Mouse (Mus musculus) brain, embryonic 14.5 days (tissue): ENCODE measurements around the gene Mark4. TPM values are rescaled to one million over a fixed set of nuclear protein-coding genes. Genes with fewer than 3 reads are reported as not detected.
A peak's percentile ranks its signal among the peaks of the same experiment; 100 is the strongest.

Experiments
- DNase-seq: peaks from one replicate; pipeline ENCODE4 v3.0.0-alpha.2; 2011; ENCODE audit warnings: low read depth
- CTCF ChIP-seq: fragments of 200-500 bp; IDR thresholded peaks from 2 replicates; pipeline ENCODE4 v1.5.1; 2012; ENCODE audit warnings: inconsistent platforms, mild to moderate bottlenecking, moderate library complexity, borderline replicate concordance; ENCODE audit not compliant: insufficient read depth, insufficient read length; ENCODE audit errors: extremely low read depth
- POLR2A ChIP-seq: fragments of 200-500 bp; IDR thresholded peaks from 2 replicates; pipeline ENCODE4 v1.6.1; 2012; ENCODE audit warnings: mild to moderate bottlenecking, inconsistent platforms, borderline replicate concordance; ENCODE audit not compliant: poor library complexity, insufficient read depth, insufficient read length, severe bottlenecking; ENCODE audit errors: extremely low read depth
- polyA plus RNA-seq: library from polyadenylated mRNA; depleted of rRNA; stranded (reverse); fragments of >200 nt; gene quantifications from 2 replicates; pipeline ENCODE4 v1.2.3, GENCODE M21; 2012

Mark4 gene
- polyA plus RNA-seq, 1 experiment: 67.0 TPM

DNA sequence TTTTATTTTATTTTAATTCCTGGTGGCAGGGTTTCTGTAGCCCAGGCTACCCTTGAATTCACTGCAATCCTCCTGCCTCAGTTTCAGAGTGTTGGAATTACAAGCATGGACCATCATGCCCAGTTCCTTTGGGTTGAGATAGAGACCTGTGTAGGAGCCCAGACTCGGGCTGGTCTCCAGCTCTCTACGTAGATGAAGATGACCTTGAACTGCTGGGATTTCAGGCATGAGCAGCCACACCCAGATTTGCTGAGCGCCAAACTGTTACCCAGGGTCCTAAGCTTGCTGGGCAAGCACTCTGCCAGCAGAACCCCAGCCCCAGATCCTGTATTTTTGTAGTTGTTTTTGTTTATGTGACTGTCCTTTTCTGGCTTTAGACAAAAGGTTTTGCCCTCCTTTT, 45.1 kb downstream of the Mark4 start:
- TF ChIP-seq POLR2A (no peak), CTCF (no peak)
- DNase-seq: no peak

DNA sequence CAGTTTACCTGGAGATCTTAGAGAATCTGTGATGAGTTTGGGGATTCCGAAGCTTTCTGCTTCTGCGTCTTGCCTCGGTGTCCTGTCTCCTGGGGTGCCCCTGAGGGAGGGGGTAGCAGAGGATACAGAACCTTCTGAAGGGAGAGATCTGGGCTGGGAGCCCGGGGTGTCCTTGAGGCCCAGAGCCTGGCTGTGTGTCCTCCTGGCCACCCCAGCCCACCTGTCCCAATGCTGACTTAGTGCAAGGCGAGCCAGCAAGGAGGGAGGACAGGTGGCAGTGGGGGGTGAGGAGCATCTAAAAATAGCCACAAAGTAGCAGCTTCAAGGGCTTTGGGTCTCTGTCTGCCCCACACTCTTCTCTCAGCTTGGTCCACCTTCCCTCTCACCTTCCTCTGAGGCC, 46.8 kb downstream of the Mark4 start:
- DNase-seq: no peak
- TF ChIP-seq POLR2A: no peak
- TF ChIP-seq CTCF: no peak

DNA sequence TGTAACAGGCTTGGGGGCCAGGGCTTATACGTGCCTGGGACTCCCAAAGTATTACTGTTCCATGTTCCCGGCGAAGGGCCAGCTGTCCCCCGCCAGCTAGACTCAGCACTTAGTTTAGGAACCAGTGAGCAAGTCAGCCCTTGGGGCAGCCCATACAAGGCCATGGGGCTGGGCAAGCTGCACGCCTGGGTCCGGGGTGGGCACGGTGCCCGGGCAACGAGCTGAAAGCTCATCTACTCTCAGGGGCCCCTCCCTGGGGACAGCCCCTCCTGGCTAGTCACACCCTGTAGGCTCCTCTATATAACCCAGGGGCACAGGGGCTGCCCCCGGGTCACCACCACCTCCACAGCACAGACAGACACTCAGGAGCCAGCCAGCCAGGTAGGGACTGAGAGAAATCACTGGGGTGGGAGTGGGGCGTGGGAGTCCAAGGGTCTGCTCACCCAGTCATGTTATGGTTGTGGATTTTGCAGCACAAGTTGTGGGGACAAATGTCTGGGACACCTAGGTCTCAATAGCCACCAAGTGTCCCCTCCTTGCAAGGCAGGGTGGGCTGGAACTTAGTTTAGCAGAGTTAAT, 47.8 kb downstream of the Mark4 start:
- TF ChIP-seq CTCF (no peak), POLR2A (no peak)
- DNase-seq: no peak

DNA sequence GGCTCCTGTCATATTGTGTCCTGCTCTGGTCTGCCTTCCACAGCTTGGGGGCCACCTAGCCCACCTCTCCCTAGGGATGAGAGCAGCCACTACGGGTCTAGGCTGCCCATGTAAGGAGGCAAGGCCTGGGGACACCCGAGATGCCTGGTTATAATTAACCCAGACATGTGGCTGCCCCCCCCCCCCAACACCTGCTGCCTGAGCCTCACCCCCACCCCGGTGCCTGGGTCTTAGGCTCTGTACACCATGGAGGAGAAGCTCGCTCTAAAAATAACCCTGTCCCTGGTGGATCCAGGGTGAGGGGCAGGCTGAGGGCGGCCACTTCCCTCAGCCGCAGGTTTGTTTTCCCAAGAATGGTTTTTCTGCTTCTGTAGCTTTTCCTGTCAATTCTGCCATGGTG, 48.9 kb downstream of the Mark4 start:
- TF ChIP-seq CTCF (no peak), POLR2A (no peak)
- DNase-seq: no peak

DNA sequence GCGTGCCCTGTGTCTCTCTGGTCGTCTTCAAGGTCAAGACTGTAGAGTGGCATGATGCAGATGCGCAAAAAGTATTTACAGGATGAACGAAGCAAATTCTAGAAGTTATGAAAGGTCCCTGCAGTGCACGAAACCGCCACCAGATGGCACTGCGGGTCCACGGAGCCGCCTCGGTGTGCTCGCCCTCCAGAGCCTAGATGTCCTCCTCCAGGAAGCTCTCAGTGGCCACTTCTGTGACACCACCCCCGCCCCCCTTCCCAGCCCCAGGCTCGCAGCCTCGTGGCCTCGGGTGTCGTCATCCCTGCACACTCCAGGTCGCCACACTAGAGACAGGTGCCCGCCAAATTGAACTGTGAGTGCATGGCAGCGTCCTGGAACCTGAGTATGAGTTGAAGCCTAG, 53.2 kb downstream of the Mark4 start:
- no peak for TF ChIP-seq POLR2A
- peak; percentile 100 for TF ChIP-seq CTCF
- peak; percentile 78 for DNase-seq

DNA sequence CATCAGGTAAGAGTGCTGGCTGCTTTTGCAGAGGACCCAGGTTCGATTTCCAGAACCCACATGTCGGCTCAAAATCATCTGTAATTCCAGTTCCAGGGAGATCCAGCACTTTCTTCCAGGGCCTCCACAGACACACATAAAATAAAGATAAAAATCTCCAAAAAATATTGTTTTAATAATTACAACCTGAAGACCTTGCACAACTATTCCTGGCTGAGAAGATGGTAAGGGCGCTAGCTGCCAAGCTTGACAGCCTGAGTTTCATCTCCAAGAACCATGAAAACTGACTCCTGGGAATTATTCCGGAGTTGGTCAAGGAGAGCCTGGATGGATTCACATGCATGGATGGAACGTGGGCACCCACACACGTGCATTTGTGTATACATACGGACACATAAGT, 54.1 kb downstream of the Mark4 start, which contains the start of gene Ckm:
Gene Ckm, plus strand, starts transcription at position 301 of the 400 bp plus-strand sequence.
- DNase-seq: no peak
- TF ChIP-seq POLR2A: no peak
- no peak for TF ChIP-seq CTCF

DNA sequence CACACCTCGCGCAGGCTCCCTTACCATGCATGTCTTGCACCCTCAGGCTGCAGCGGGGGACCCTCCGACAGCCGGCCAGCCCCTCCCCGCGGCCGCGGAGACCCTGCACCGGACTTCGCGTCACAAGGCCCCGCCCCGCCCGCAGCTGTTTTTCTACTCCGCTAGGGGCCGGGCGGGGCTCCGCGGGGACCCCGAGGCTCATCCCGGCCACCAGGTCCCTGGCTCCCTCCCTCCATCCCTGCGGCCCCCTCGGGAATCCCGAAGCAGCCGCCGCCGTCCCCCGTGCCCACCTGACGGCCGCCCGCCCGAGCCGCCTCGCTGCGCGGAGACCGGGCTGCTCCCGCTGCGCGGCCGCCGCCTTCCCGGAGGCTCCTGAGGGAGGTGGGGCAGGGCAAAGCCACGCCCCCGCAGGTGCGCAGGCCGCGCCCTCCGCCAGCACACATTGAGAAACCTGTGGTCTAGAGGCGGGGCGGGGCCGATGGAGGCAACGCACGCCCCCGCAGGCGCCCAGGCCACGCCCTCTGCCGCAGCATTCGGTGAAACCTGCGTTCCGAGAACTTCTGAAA, 54.8 kb downstream of the Mark4 start, which contains the start of gene Klc3:
Gene Klc3, minus strand, starts transcription at position 374 of the 566 bp plus-strand sequence.
- no peak for TF ChIP-seq CTCF
- TF ChIP-seq POLR2A: no peak
- no peak for DNase-seq

DNA sequence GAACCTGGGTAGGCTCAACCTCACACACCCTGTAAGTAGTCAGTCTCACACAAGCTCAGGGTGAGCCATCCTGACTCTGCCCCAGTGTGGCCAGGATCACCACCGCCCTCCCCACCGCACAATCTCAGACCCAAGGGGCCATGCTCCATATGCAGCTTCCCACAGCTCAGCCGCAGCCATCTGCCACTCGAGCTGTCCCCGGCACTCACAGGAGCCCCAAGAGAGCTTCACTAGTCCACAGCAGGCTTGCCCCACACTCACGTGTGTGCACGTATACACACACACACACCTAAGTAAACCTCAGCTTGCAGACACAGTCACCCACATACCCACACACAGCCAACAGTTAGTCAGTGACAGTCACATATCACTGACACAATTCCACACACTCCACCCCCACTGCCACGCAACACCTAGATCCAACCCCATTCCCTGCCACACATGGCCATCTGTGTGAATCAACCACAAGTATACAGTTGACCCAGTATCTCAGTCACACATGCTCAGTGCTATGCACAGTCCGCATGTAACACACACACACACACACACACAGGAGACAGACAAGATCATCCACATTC, 56.0 kb downstream of the Mark4 start:
- TF ChIP-seq CTCF (no peak), POLR2A (no peak)
- no peak for DNase-seq

DNA sequence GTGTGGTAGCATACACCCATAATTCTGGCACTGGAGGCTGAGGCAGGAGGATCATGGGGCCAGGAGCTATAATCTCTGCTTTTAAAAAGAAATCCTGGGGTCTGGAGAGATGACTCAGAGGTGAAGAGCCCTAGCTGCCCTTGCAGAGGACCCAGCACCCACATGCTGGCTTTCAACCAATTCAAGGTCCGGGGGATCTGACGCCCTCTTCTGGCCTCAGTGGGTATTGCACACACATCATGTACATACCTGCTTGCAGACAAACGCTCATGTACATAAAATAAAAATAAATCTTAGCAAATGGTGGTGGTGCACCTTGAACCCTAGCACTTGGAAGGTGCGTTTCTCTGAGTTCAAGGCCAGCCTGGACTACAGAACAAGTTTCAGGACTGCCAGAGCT, 57.7 kb downstream of the Mark4 start:
- TF ChIP-seq POLR2A (no peak), CTCF (peak; percentile 44)
- no peak for DNase-seq

DNA sequence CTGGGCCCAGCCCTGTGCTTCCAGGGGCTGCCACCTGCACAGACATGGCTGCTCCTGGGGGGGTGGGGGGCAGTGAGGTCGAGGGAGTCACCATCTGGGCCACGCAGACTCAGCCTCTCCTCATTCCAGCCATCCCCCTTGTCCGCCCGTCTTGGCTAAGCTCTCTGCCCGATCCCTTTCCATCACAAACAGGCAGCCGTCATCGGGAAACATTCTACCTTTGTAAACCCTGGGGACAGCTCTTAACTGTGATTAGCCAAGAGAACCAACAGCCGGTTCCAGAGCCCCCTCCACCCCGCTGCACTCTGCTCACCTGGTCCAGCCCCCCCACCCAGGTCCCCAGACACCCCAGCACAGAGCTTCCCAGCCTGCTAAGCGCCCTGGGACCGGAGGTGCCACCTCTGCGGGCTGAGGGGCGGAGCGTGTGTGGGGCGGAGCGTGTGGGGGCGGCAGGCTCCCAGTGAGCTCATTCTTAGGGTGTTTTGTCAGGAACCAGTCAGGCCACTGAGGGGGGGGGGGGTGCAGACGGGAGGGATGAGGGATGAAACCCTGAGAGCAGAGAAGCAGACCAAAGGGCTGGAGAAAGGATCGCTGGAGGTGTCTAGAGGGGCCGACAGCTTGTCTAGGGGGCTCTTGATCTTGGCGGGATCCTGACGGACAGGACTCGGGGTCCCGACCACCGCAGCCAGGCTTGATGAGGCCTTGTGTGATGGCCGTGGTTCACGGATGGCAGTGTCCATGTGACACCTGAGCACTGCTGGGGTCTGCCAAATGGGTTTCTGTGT, 58.9 kb downstream of the Mark4 start:
- DNase-seq: peak; percentile 47
- TF ChIP-seq CTCF (no peak), POLR2A (no peak)

DNA sequence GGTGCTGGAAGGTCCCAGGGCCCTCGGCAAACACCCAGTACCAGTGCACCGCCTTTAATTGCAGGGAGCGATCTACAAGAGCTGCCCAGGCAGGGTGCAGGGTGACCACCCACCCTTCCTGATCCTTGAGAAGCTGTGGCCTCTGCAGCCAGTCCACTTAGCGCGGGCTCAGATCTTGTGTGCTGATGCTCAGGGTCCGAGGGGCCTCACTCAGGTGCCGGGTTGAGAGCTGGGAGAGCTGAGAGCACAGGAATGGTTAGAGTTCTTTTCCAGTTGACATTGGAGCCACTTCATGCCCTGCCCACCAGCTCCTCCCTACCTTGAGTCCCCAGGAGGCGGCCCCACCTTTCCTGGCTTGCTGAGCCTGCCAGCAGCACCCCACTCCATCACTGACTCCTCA, 64.1 kb downstream of the Mark4 start:
- TF ChIP-seq CTCF: no peak
- TF ChIP-seq POLR2A: no peak

DNA sequence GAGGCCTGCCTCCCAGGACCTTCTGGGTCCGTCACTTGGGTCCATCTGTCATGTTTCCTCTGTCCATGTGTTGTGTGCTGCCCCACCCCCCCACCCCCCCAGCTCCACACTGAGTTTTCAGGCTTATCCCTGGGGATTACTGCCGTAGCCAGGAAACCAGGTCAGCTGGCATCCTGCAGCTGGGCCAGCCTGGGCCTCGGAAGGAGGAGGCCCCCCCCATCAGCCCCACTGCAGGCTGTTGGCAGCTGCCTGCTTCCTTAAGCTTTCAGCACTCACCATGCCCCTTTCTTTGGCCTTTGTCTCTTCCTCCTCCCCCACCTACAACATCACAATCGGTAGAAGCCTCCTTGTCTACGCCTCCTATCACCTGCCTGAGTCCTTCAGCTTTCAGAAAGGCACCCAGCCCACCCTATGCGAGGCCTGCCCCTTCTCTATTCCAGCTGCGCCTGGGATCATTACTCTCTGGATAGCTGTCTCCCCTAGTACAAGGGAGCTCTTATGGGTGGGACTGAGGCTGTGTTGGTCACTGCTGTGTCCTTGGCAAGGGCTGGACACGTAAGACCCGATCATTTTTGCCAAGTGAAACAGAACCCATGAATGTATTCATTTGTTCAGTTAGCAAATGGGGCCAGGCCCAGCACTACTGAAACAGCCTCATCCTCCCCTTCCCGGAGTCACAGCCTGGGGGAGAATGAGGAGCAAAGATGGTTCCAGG, 69.8 kb downstream of the Mark4 start:
- peak; percentile 61 for DNase-seq
- TF ChIP-seq POLR2A: no peak
- TF ChIP-seq CTCF: no peak

More for the DNA sequence above, 64.1 kb downstream of the Mark4 start:
- no peak for DNase-seq
